Mouse (Mus musculus): ENCODE measurements around the gene App.

Gene App

GRCm38 (mm10) chr16:85150902-85151301, 22.7 kb downstream of the App start:
- in situ Hi-C loops (cut with MboI) = no loop called here

- in situ Hi-C loops (cut with MboI) = no loop called here
These were observed 24.1 kb downstream of the App start for GRCm38 (mm10) chr16:85149509-85149871.

- in situ Hi-C loops (cut with MboI) = no loop called here
These were observed 24.7 kb downstream of the App start for GRCm38 (mm10) chr16:85148615-85149508.

GRCm38 (mm10) chr16:85147440-85147839, 26.1 kb downstream of the App start:
- in situ Hi-C loops (cut with MboI) = no loop called here

GRCm38 (mm10) chr16:85145771-85146178, 27.8 kb downstream of the App start:
- in situ Hi-C loops (cut with MboI) = no loop called here

- in situ Hi-C loops (cut with MboI) = no loop called here
These were observed 28.2 kb downstream of the App start for GRCm38 (mm10) chr16:85145369-85145768.

GRCm38 (mm10) chr16:85144401-85144800, 29.2 kb downstream of the App start:
- in situ Hi-C loops (cut with MboI) = no loop called here

- in situ Hi-C loops (cut with MboI) = no loop called here
These were observed 29.7 kb downstream of the App start for GRCm38 (mm10) chr16:85143863-85144262.

- in situ Hi-C loops (cut with MboI) = no loop called here
These were observed 30.4 kb downstream of the App start for GRCm38 (mm10) chr16:85143188-85143587.

GRCm38 (mm10) chr16:85141404-85141803, 32.2 kb downstream of the App start:
- in situ Hi-C loops (cut with MboI) = no loop called here

- in situ Hi-C loops (cut with MboI) = no loop called here
These were observed 34.4 kb downstream of the App start for GRCm38 (mm10) chr16:85139178-85139604.

- in situ Hi-C loops (cut with MboI) = no loop called here
These were observed 36.2 kb downstream of the App start for GRCm38 (mm10) chr16:85137348-85137747.

- in situ Hi-C loops (cut with MboI) = no loop called here
These were observed 37.5 kb downstream of the App start for GRCm38 (mm10) chr16:85136046-85136445.

GRCm38 (mm10) chr16:85133468-85133881, 40.1 kb downstream of the App start:
- in situ Hi-C loops (cut with MboI) = no loop called here

GRCm38 (mm10) chr16:85133057-85133456, 40.5 kb downstream of the App start:
- in situ Hi-C loops (cut with MboI) = no loop called here

- in situ Hi-C loops (cut with MboI) = no loop called here
These were observed 41.4 kb downstream of the App start for GRCm38 (mm10) chr16:85132182-85132581.

GRCm38 (mm10) chr16:85130861-85131556, 42.6 kb downstream of the App start:
- in situ Hi-C loops (cut with MboI) = no loop called here

- in situ Hi-C loops (cut with MboI) = no loop called here
These were observed 44.6 kb downstream of the App start for GRCm38 (mm10) chr16:85128693-85129657.

- in situ Hi-C loops (cut with MboI) = no loop called here
These were observed 45.3 kb downstream of the App start for GRCm38 (mm10) chr16:85128347-85128664.

- in situ Hi-C loops (cut with MboI) = no loop called here
These were observed 45.8 kb downstream of the App start for GRCm38 (mm10) chr16:85127661-85128346.

GRCm38 (mm10) chr16:85124649-85125048, 48.9 kb downstream of the App start:
- in situ Hi-C loops (cut with MboI) = no loop called here

All from mature B cell (primary cell).